Mouse (Mus musculus) myocyte (in vitro differentiated cells): ENCODE data around the gene Zfp422.

Source experiments
- MYOD1 ChIP-seq, 3 experiments: IDR thresholded peaks; one replicate each; pipeline ENCODE4 v1.6.1; 2011; ENCODE audit warnings: control low read depth in 2 of 3, low read depth in 2 of 3, mild to moderate bottlenecking in 2 of 3, moderate library complexity in 1 of 3; ENCODE audit not compliant: insufficient read length in 2 of 3, control insufficient read depth in 1 of 3
- POLR2A ChIP-seq: IDR thresholded peaks from one replicate; pipeline ENCODE4 v1.6.1; 2011; ENCODE audit warnings: low read depth, mild to moderate bottlenecking, control low read depth, moderate library complexity; ENCODE audit not compliant: insufficient read length

- TF ChIP-seq POLR2A (no peak), MYOD1 (IDR thresholded peaks at IDR 0.05; ENCODE audit: control insufficient read depth in 1 of 3, insufficient read length in 2 of 3, low read depth in 2 of 3) (no peak)
Measured at GRCm38 (mm10) chr6:116670144-116670543, 41.3 kb upstream of the Zfp422 start.
